Mouse (Mus musculus): ENCODE measurements around the gene Lypd6b.

Gene Lypd6b

DNA sequence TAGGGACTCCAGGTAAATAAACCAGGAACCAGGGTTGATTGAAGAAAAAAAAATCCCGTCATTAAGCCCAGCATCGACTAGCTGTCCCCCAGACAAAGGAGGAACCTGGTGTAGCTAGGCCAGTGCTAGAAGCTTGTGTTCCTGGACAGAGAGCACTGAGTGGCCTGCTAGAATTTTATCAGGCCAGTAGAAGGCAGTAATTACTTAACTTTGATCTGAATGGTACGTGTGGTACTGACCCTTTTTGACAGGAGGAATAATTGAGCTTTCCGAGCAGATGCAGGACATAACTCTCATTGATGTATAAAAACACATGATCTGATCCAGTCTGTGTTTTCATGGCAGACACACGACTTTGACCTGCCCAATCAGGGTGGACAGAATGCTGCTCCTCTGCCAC is 154.6 kb downstream of the Lypd6b start:
- CTCF ChIA-PET: no interaction called here

DNA sequence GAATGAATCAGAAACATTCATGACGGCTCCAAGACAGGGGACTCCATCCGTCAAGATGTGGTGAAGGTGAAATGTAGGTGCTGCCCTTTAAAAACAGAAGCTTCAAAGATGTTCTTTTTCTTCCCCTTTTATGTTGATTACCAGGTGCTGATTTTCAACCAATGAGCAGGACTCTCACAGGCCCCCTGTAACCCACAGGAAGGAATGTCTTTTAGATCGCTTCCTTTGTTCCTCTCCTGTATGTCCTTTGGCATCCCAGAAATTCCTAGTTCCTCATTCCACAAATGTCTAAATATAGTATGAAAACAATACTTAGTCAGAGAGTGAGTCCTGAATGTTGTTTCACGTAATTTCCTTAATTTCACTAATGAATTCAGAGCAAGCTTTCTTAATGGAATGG is 164.2 kb downstream of the Lypd6b start:
- CTCF ChIA-PET: no interaction called here

DNA sequence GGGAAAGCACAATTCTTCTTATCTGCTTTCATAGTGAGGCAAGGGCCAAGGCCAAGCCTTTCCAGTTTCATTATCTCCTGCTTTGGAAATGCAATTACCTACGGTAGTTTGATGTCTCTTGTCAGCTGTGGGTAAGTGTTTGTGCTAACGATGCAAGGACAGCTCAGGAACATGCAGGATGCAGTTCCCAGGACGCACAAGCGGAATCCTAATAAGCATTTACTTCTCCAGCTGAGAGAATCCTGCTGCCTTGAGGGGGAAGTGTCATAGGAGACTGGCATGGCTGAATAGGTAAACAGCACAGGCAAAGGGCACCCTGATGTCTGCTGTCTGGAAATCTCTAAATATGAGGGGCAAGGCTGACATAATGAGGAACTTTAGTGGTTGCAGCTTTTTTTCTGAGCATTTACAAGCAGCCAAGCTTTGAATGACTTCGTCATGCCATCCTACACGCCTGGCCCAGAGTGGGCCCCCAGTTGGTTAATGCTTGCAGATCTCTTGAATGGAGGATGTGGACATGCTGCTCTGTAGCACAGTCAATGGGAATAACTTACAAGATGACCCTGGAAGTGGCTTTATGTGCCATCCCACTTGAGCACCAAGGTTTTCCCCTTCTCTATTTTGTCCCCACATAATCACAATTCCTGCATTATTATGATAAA is 165.3 kb downstream of the Lypd6b start:
- CTCF ChIA-PET: no interaction called here

DNA sequence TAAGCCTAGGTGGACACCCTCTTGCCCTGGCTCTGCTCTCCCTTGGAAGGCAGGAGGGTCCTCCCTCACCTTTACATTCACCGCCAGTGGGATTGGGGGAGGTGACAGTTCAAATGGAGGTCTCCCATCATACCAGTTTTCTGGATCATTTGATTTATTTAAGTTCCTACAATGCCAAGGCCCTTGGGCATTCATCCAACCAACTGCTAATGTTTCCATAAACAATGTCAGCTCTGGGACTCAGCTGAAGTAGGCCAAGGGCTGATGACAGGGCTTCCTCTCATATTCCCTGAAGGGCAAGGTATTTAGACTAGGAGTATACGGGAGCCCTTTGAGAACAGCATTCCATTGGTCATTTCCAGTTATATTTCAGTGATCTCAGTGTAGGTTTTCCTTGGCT is 170.0 kb downstream of the Lypd6b start:
- CTCF ChIA-PET: no interaction called here

GRCm38 (mm10) chr2:49961991-49962390 is 174.5 kb downstream of the Lypd6b start:
- CTCF ChIA-PET: no interaction called here

- CTCF ChIA-PET: no interaction called here
Observed at GRCm38 (mm10) chr2:49964899-49965298, 177.4 kb downstream of the Lypd6b start.

GRCm38 (mm10) chr2:49967748-49968147 is 180.3 kb downstream of the Lypd6b start:
- CTCF ChIA-PET: no interaction called here

GRCm38 (mm10) chr2:49970990-49971389 is 183.5 kb downstream of the Lypd6b start:
- CTCF ChIA-PET: no interaction called here

- CTCF ChIA-PET: no interaction called here
Observed at GRCm38 (mm10) chr2:49978606-49979005, 191.1 kb downstream of the Lypd6b start.

- CTCF ChIA-PET: no interaction called here
Observed at GRCm38 (mm10) chr2:49979991-49980390, 192.5 kb downstream of the Lypd6b start.

DNA sequence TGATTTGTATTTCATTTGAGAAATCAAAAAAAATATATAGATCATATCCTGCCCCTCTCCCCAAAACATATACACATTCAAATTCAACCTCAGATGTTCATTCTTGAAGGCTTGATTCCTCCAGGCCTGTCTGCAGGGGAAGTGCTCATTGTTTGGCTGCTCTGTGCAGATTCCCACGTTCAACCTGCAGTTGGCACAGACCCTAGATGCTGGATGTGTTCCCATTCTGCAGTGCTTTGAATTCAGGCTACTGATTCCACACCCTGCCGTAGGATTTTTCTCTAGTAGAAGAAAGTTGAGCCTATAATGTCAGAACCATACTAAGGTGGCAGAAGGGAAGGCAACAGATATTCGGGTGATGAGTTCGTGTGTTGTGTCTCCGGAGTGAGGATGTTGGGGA is 195.5 kb downstream of the Lypd6b start:
- CTCF ChIA-PET: no interaction called here

DNA sequence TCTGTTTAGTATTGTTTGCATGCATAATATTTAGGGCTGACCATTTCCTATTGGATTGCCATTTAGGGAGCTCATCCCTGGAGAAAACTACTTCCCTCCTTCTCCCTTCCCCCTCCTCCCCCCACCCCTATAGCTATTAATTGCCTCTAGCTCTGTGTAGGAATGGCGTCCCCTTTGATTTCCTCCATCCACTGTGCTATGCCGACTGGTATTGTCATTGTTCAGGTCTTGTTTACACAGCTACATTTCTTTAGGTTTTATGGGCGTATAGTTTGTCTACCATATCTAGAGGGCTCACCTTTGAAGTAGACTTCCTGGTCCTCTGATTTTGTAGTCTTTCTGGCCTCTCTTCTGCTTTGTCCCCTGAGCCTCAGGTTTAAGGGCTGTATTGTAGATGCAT is 197.3 kb downstream of the Lypd6b start:
- CTCF ChIA-PET: no interaction called here

- CTCF ChIA-PET: no interaction called here
Observed at GRCm38 (mm10) chr2:49995841-49996240, 208.4 kb downstream of the Lypd6b start.

GRCm38 (mm10) chr2:49997216-49997615 is 209.7 kb downstream of the Lypd6b start:
- CTCF ChIA-PET: no interaction called here
